Mouse (Mus musculus) B cell, adult 2 months (primary cell): ENCODE measurements around the gene Emp3.
"Not testable (repeated sequence)": the region's sequence is repeated elsewhere in the genome, so short reads cannot be mapped to it uniquely, and the experiment has no call there.

Experiments used
- DNase-seq, 2 experiments: peaks; one replicate each; pipeline ENCODE4 v3.0.0; 2022

The Emp3 gene

DNA sequence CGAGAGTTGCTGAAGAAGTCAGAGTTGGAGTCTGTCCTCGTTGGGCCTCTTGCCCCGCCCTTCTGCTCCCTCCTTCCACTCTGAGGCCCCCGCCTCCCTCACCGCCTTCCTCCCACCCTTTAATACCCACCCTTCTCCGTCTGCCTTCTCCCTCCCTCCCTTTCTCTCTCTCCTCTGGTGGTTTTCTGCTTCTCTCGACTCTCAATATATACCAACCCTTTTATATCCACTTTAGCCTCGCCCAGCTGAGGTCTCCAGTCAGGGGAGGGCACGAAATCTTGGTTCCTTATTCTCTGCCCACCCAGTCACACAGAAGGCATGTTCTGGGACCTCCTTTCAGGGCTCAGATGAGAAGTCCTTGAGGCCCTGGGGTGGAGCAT lies at the start of gene Emp3:
Gene Emp3, minus strand, starts transcription at position 163 of the 380 bp plus-strand sequence.
- peak; percentile 77 to 81 for DNase-seq

DNA sequence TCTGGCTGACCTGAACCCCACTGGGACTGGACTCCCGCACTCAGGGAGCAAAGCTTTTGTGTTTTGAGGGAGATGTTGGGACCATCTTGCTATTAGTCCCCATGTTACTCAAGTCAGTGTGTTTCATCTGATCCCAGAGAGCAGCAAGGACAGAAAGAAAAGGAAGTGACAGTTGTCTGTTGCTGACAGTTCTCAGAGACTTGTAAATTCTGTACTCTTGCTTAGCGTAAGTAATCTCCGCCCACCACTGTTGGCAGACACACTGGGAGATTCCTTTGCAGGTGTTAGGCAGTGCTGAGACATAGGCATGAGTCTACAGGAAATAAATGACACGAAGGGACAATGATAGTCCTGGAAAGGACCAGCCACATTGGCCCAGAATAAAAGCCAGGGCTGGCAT lies 35.4 kb upstream of the Emp3 start:
- DNase-seq, result no peak

DNA sequence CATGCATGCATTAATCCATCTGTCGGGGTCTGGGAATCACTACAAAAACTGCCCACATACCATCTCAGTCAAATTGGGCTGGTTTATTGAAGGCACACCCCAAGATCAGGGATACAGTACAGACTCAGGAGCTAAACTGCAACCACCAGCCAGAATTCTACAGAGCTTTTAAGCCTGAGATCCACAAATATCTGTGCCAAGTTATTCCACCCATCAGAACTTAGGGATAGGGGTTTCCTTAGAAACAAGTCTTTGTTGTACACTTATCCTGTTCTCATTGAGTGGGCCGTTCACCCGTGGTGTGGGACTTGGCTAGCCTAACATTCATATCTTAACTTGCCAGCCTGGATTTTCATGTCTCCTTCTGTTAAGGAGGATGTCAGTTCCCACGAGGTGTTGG lies 27.9 kb upstream of the Emp3 start:
- DNase-seq, result no peak

- DNase-seq, result peak; percentile 32 to 38
Measured at GRCm38 (mm10) chr7:45943280-45943679, 22.1 kb upstream of the Emp3 start.

- no peak for DNase-seq
Measured at GRCm38 (mm10) chr7:45941986-45942385, 20.8 kb upstream of the Emp3 start.

- DNase-seq, result no peak
Measured at GRCm38 (mm10) chr7:45939836-45940235, 18.6 kb upstream of the Emp3 start.

GRCm38 (mm10) chr7:45935114-45935513 lies 13.9 kb upstream of the Emp3 start:
- peak; percentile 82 to 85 for DNase-seq

GRCm38 (mm10) chr7:45933766-45934165 lies 12.6 kb upstream of the Emp3 start:
- DNase-seq, result not testable (repeated sequence)

GRCm38 (mm10) chr7:45929688-45930087 lies 8.5 kb upstream of the Emp3 start:
- DNase-seq, result no peak

DNA sequence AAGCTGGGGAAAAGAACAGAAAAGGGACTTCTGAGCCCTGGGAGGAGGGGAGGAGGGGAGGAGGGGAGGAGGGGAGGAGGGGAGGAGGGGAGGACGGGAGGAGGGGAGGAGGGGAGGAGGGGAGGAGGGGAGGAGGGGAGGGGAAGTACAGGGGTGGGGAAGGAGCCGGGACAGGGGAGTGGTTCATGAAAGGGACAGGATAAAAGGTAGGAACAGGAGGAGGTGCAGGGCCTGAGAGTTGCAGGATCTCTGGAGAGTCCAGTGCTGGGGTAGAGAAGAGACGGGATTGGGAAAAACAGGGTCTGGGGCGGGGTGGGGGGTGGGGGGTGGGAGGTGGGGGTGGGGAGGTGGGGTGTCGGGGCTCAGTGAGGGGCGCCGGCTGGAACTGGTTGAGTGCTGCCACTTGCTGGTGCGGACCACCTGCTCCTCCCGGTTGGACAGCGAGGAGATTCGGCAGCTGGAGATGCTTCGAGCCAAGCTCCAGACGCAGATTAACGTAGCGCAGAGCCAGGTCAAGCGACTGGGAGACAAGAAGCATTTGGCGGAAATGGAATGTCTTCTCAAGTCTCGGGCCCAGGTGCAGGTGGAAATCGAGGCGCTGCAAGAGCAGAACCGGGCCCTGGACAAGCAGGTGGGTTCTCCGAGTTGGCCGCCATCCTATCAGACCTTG lies 7.6 kb upstream of the Emp3 start:
- no peak for DNase-seq

DNA sequence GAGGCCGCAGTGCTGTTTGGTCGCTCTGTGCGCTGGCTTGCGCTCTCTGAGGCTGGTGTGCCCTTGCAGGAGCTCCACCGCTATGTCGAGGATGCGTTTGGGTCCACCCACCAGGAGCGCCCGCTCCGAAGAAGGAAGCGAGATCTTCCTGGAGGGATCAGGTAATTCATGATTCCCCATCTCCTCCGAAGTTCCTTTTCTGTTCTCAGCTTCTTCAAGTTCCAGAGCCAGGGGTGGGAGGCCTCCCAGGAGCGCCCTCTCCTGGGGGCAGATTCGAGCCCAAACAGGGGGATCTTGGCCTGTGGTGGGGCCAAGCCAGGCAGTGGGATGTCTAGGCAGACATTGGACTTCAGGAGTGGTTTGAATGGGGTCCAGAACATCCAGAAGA lies 3.2 kb upstream of the Emp3 start:
- peak; percentile 59 to 64 for DNase-seq

DNA sequence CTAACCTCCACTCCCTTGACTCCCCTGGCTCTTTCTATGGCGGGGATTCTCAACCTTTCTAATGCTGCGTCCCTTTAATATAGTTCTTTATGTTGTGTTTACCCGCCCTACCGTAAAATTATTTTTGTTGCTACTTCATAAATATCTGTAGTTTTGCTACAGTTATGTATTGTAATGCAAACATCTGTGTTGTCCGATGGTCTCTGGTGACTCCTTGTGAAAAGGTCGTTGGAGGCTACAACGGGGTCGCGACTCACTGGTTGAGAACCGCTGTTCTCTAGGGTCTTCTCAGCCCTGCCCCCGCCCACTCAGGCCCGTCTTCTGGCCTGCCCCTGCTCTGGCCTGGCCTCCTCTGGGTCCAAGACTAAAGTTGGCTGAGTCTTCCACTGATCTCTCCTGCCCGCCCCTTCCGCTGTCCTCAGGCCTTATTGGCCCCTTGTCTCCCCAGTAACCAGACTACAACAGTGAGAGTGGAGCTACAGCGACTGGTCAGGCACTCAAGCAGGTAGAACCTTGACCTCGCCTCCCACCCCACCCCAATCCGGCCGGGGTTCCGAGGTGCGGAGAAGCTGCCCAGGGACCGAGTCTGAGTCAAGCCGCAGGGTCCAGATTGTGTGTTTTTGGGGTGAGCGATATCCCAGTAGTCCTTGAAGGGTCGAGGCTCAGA lies 2.7 kb upstream of the Emp3 start, which contains the start of gene Ccdc114:
Gene Ccdc114, plus strand, starts transcription at position 311 of the 667 bp plus-strand sequence.
- peak; percentile 69 to 71 for DNase-seq

GRCm38 (mm10) chr7:45922928-45923761 lies 1.9 kb upstream of the Emp3 start:
- DNase-seq, result peak; percentile 95

- DNase-seq, result peak; percentile 29 to 34
Measured at GRCm38 (mm10) chr7:45921950-45922600, 871 bp upstream of the Emp3 start.

DNA sequence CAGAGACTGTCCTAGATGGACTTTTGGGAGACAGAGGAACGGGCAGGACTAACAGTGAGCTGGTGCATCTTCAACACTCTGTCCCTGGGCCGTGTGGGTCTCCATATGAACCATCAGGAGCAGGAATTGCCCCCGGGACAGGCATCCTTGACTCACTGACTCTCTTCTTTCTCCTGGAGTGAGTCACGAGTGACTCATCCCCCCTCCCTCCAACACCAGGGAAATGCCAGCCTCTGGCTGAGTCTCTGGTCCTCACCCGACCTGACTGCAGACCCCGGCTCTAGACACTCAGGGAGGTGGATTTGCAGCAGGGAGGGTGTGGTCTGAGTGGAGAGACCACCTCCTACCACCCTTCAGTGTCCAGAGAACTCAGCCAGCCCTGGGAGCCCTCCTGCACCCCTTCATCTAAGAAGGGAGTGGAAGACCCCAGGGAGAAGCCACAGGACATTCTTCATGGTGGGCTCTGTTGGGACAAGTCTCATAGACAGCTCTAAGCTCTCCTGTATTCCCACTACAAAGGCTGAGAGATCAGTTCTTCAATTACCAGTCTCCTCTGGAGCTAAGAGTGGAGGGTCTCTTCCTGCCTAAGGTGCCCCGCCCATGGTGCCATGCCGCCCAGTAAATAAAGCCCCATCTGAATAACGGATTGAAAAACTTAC lies 492 bp downstream of the Emp3 start:
- peak in 1 of 2 experiments; percentile 43 for DNase-seq

DNA sequence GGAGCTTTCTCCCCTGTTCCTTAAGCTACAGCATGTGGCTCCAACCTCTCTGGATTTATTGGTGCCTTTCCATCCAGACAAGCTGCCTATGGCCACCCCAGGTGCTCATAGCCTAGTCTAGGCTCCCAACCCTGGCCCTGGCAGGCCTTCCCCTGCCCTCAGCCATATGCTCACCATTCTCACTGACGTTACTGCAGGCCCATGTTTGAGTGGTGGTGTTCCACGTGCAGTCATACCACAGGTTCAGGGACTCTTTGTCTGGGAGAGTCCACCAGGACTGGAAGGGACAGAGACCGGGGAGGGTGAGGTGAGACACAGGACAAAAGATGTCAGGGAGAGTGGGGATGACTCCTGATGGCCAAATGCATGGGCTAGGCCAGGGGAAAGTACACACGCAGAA lies 1.4 kb downstream of the Emp3 start:
- DNase-seq, result peak in 1 of 2 experiments; percentile 16

GRCm38 (mm10) chr7:45919083-45919671 lies 2.0 kb downstream of the Emp3 start:
- DNase-seq, result peak; percentile 73

- no peak for DNase-seq
Measured at GRCm38 (mm10) chr7:45917926-45918325, 3.3 kb downstream of the Emp3 start.

DNA sequence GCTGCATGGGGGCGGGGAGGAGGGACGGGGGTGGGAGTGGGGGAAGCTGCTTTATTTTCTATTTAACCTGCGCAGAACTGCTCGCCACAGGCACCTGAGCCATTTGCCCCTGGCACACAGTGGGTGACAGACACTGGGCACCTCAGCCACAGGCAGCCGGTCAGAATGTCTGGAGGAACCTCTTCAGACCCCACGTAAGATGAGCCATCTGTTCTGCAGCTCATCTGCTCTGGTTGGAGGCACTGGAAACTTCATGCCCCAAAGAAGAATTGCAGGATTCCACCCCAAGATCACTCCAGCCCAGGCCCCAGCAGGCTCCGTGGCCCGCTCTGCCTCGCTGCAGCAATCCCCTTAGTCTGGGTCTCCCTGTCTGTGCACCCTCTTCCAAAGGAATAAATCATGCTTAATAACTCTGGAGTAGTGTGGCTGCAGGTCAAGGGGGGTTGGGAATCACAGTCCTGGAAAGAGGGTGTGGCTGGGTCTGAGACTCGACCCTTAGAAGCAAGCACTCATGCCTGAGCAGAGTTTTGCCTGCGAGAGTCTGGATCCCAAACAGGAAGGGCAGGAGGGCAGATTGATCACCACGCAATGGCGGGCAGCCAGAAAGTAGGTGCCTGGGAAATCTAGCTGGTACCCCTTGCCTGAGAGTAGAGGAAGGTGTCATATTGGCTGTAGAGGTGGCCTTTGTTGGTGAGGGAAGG lies 4.0 kb downstream of the Emp3 start:
- no peak for DNase-seq

- DNase-seq, result peak; percentile 77 to 78
Measured at GRCm38 (mm10) chr7:45916056-45917003, 4.9 kb downstream of the Emp3 start.
